Mouse (Mus musculus) MEL (cell line): ENCODE data around the gene Dnajc7. TPM values are rescaled to one million over a fixed set of nuclear protein-coding genes. Genes with fewer than 3 reads are reported as not detected.

Experiments
- DNase-seq: peaks from one replicate; pipeline ENCODE4 v3.0.0; 2011; ENCODE audit warnings: low read depth, low spot score
- H3K27ac ChIP-seq: 2 replicates; pipeline ENCODE4 v1.5.1; 2012; ENCODE audit warnings: low read depth, mild to moderate bottlenecking, control low read depth, low read length, moderate library complexity; ENCODE audit not compliant: control insufficient read depth
- H3K27me3 ChIP-seq, 2 experiments: fragments of 150-350 bp in 1 of 2; sonication (generic) in 1 of 2; 2 replicates each; pipeline ENCODE4 v1.6.1; 2012; ENCODE audit warnings: low read length in 2 of 2, mild to moderate bottlenecking in 2 of 2, improper control_type of control experiment in 1 of 2, moderate library complexity in 1 of 2; ENCODE audit not compliant: insufficient read depth in 2 of 2, control insufficient read depth in 1 of 2
- H3K36me3 ChIP-seq, 2 experiments: 2 replicates each; pipeline ENCODE4 v1.6.1; 2012 to 2014; ENCODE audit warnings: low read length in 2 of 2, improper control_type of control experiment in 1 of 2, inconsistent platforms in 1 of 2, mild to moderate bottlenecking in 1 of 2; ENCODE audit not compliant: insufficient read depth in 2 of 2, control insufficient read depth in 1 of 2
- H3K4me1 ChIP-seq, 2 experiments: fragments of 150-350 bp in 1 of 2; sonication (generic) in 1 of 2; 2 replicates each; pipeline ENCODE4 v1.6.1; 2012; ENCODE audit warnings: low read length in 2 of 2, improper control_type of control experiment in 1 of 2, mild to moderate bottlenecking in 1 of 2; ENCODE audit not compliant: insufficient read depth in 2 of 2, control insufficient read depth in 1 of 2
- H3K4me3 ChIP-seq, 2 experiments: fragments of 150-350 bp in 1 of 2; sonication (generic) in 1 of 2; 2 replicates each; pipeline ENCODE4 v1.5.1; 2012; ENCODE audit warnings: low read depth in 2 of 2, low read length in 2 of 2, mild to moderate bottlenecking in 2 of 2, moderate library complexity in 2 of 2, control low read depth in 1 of 2, improper control_type of control experiment in 1 of 2; ENCODE audit not compliant: control insufficient read depth in 1 of 2, insufficient read depth in 1 of 2
- H3K79me2 ChIP-seq: 2 replicates; pipeline ENCODE4 v1.6.1; 2012; ENCODE audit warnings: mild to moderate bottlenecking, low read length, moderate library complexity; ENCODE audit not compliant: control insufficient read depth, poor library complexity, insufficient read depth
- H3K9ac ChIP-seq: 2 replicates; pipeline ENCODE4 v1.6.1; 2012; ENCODE audit warnings: low read depth, mild to moderate bottlenecking, control low read depth, low read length, moderate library complexity; ENCODE audit not compliant: control insufficient read depth, poor library complexity, severe bottlenecking
- H3K9me3 ChIP-seq: fragments of 150-350 bp; sonication (generic); replicated peaks from 2 replicates; pipeline ENCODE4 v1.6.1; 2012; ENCODE audit warnings: mild to moderate bottlenecking, low read length, improper control_type of control experiment, moderate library complexity; ENCODE audit not compliant: insufficient read depth
- E2F4 ChIP-seq: IDR thresholded peaks from 2 replicates; pipeline ENCODE4 v1.6.1; 2011; ENCODE audit warnings: low read depth, low read length, improper control_type of control experiment, borderline replicate concordance
- EP300 ChIP-seq, 2 experiments: IDR thresholded peaks; 2 replicates each; pipeline ENCODE4 v1.6.1; 2011; ENCODE audit warnings: improper control_type of control experiment in 2 of 2, low read length in 2 of 2, low read depth in 1 of 2, mild to moderate bottlenecking in 1 of 2
- GABPA ChIP-seq: IDR thresholded peaks from 2 replicates; pipeline ENCODE4 v1.6.1; 2012; ENCODE audit warnings: low read depth, mild to moderate bottlenecking, inconsistent platforms, low read length, improper control_type of control experiment, moderate library complexity
- GATA1 ChIP-seq: IDR thresholded peaks from 2 replicates; pipeline ENCODE4 v1.6.1; 2011; ENCODE audit warnings: low read depth, low read length, improper control_type of control experiment
- MAFK ChIP-seq: IDR thresholded peaks from 2 replicates; pipeline ENCODE4 v1.6.1; 2011; ENCODE audit warnings: low read depth, mild to moderate bottlenecking, low read length, improper control_type of control experiment, borderline replicate concordance
- MAZ ChIP-seq: IDR thresholded peaks from 2 replicates; pipeline ENCODE4 v1.6.1; 2012; ENCODE audit warnings: low read depth, mild to moderate bottlenecking, inconsistent platforms, low read length, improper control_type of control experiment
- NELFE ChIP-seq: IDR thresholded peaks from 2 replicates; pipeline ENCODE4 v1.6.1; 2011; ENCODE audit warnings: low read depth, low read length, improper control_type of control experiment
- NRF1 ChIP-seq: IDR thresholded peaks from 2 replicates; pipeline ENCODE4 v1.6.1; 2014; ENCODE audit warnings: low read depth, mild to moderate bottlenecking, inconsistent platforms, low read length, improper control_type of control experiment, moderate library complexity; ENCODE audit not compliant: poor library complexity, insufficient read depth, severe bottlenecking
- POLR2A ChIP-seq, 2 experiments: IDR thresholded peaks; 2 replicates each; pipeline ENCODE4 v1.6.1; 2011 to 2012; ENCODE audit warnings: low read length in 2 of 2, mild to moderate bottlenecking in 2 of 2, control low read depth in 1 of 2, improper control_type of control experiment in 1 of 2, low read depth in 1 of 2, moderate library complexity in 1 of 2; ENCODE audit not compliant: control insufficient read depth in 1 of 2, insufficient read depth in 1 of 2, poor library complexity in 1 of 2
- POLR2AphosphoS2 ChIP-seq: IDR thresholded peaks from 2 replicates; pipeline ENCODE4 v1.6.1; 2011; ENCODE audit warnings: low read length, improper control_type of control experiment
- SMC3 ChIP-seq: IDR thresholded peaks from 2 replicates; pipeline ENCODE4 v1.6.1; 2011; ENCODE audit warnings: low read depth, low read length, improper control_type of control experiment
- TBP ChIP-seq: IDR thresholded peaks from 2 replicates; pipeline ENCODE4 v1.8.0; 2011; ENCODE audit warnings: low read depth, low read length, improper control_type of control experiment
- TCF12 ChIP-seq: IDR thresholded peaks from 2 replicates; pipeline ENCODE4 v1.6.1; 2014; ENCODE audit warnings: low read depth, mild to moderate bottlenecking, inconsistent platforms, low read length, improper control_type of control experiment, moderate library complexity
- UBTF ChIP-seq: IDR thresholded peaks from 2 replicates; pipeline ENCODE4 v1.6.1; 2012; ENCODE audit warnings: low read depth, mild to moderate bottlenecking, inconsistent platforms, low read length, improper control_type of control experiment, moderate library complexity, borderline replicate concordance; ENCODE audit not compliant: insufficient read depth
- USF1 ChIP-seq: IDR thresholded peaks from 2 replicates; pipeline ENCODE4 v1.6.1; 2014; ENCODE audit warnings: low read depth, mild to moderate bottlenecking, inconsistent platforms, low read length, improper control_type of control experiment, moderate library complexity
- USF2 ChIP-seq, 2 experiments: IDR thresholded peaks; 2 replicates each; pipeline ENCODE4 v1.6.1; 2011 to 2012; ENCODE audit warnings: improper control_type of control experiment in 2 of 2, low read length in 2 of 2, borderline replicate concordance in 1 of 2, inconsistent platforms in 1 of 2, low read depth in 1 of 2, mild to moderate bottlenecking in 1 of 2; ENCODE audit not compliant: insufficient read depth in 1 of 2
- ZMIZ1 ChIP-seq: IDR thresholded peaks from 2 replicates; pipeline ENCODE4 v1.6.1; 2012; ENCODE audit warnings: low read depth, mild to moderate bottlenecking, inconsistent platforms, low read length, improper control_type of control experiment, moderate library complexity
- ZNF384 ChIP-seq: IDR thresholded peaks from 2 replicates; pipeline ENCODE4 v1.6.1; 2012; ENCODE audit warnings: low read depth, mild to moderate bottlenecking, inconsistent platforms, low read length, improper control_type of control experiment
- polyA plus RNA-seq, 2 experiments: library from polyadenylated mRNA; stranded (reverse) in 1 of 2; unstranded in 1 of 2; fragments of >175 nt in 1 of 2; fragments of >200 nt in 1 of 2; gene quantifications; 2 replicates each; pipeline versions ENCODE4 v1.2.1 to v1.2.4; 2012; ENCODE audit warnings: low replicate concordance in 2 of 2, low read depth in 1 of 2; ENCODE audit not compliant: insufficient read length in 2 of 2, insufficient read depth in 1 of 2, missing spikeins in 1 of 2
- total RNA-seq: library from RNA; depleted of rRNA; stranded (reverse); fragments of 300-350 nt; gene quantifications from 2 replicates; pipeline ENCODE4 v1.2.3, GENCODE M21; 2012

Dnajc7 gene
- total and polyA plus RNA-seq, 3 experiments: 230 to 452 (median 346) TPM

GRCm38 (mm10) chr11:100603155-100603554, 16.8 kb downstream of the Dnajc7 start:
- Histone ChIP-seq H3K4me3 (no peak overlapping the region), H3K36me3 (peaks cover 26 to 50% of the 10 kb centered on the region in 2 experiments), H3K27ac (no peak overlapping the region), H3K4me1 (peaks cover 11 to 16% of the 10 kb centered on the region in 2 experiments), H3K79me2 (peaks cover 49% of the 10 kb centered on the region), H3K27me3 (no peaks in the 10 kb centered on the region), H3K9ac (no peak overlapping the region), H3K9me3 (no peaks in the 10 kb centered on the region)
- DNase-seq: no peak
- TF ChIP-seq NRF1 (no peak), ZMIZ1 (no peak), E2F4 (no peak), TBP (no peak), GABPA (no peak), EP300 (IDR thresholded peaks at IDR 0.05; ENCODE audit: low read depth in 1 of 2, low read length in 2 of 2) (no peak), USF2 (IDR thresholded peaks at IDR 0.05; ENCODE audit: borderline replicate concordance in 1 of 2, insufficient read depth in 1 of 2, low read depth in 1 of 2, low read length in 2 of 2) (no peak), POLR2A (IDR thresholded peaks at IDR 0.05; ENCODE audit: control insufficient read depth in 1 of 2, insufficient read depth in 1 of 2, low read depth in 1 of 2, low read length in 2 of 2, poor library complexity in 1 of 2) (no peak), TCF12 (no peak), MAFK (no peak), UBTF (no peak)

GRCm38 (mm10) chr11:100601372-100601771, 18.6 kb downstream of the Dnajc7 start:
- H3K27me3 ChIP-seq: no peaks in the 10 kb centered on the region
- DNase-seq: peak; percentile 40
- H3K27ac ChIP-seq: no peak overlapping the region
- H3K4me3 ChIP-seq: no peak overlapping the region
- TF ChIP-seq EP300 (IDR thresholded peaks at IDR 0.05; ENCODE audit: low read depth in 1 of 2, low read length in 2 of 2) (peak; percentile 28 to 40; a peak in 2 of 4 replicates), USF1 (no peak), NELFE (no peak), ZNF384 (no peak), GATA1 (peak; percentile 52; the same call in 1 of the 2 replicates), SMC3 (no peak), TCF12 (peak; percentile 49; the same call in 1 of the 2 replicates), UBTF (no peak), MAZ (no peak), POLR2AphosphoS2 (no peak)
- H3K9ac ChIP-seq: no peak overlapping the region
- H3K79me2 ChIP-seq: peaks cover 37% of the 10 kb centered on the region
- H3K4me1 ChIP-seq: peaks cover 11 to 16% of the 10 kb centered on the region in 2 experiments
- H3K36me3 ChIP-seq: peaks cover 26 to 47% of the 10 kb centered on the region in 2 experiments
- no peaks in the 10 kb centered on the region for H3K9me3 ChIP-seq
